Mouse (Mus musculus) hindbrain, postnatal 0 days (tissue): ENCODE measurements around the gene Abcb9. TPM values are rescaled to one million over a fixed set of nuclear protein-coding genes. Genes with fewer than 3 reads are reported as not detected.
A peak's percentile ranks its signal among the peaks of the same experiment; 100 is the strongest.

Experiments used
- ATAC-seq: fragments of 200-750 bp; cut with Nextera tagmentation; 2 replicates; pipeline ENCODE4 v1.8.0; 2017; ENCODE audit warnings: mild to moderate bottlenecking, moderate TSS enrichment, moderate library complexity
- DNase-seq: peaks from one replicate; pipeline ENCODE4 v3.0.0-alpha.2; 2015; ENCODE audit warnings: low spot score
- H3K27ac ChIP-seq: fragments of 300-500 bp; sonication (generic); 2 replicates; pipeline ENCODE4 v1.5.1; 2014; ENCODE audit warnings: mild to moderate bottlenecking
- H3K27me3 ChIP-seq: fragments of 300-500 bp; sonication (generic); 2 replicates; pipeline ENCODE4 v1.6.1; 2014; ENCODE audit warnings: low read length, mixed read lengths; ENCODE audit not compliant: insufficient read depth
- H3K36me3 ChIP-seq: fragments of 300-500 bp; sonication (generic); 2 replicates; pipeline ENCODE4 v1.6.1; 2014; ENCODE audit warnings: low read length, mixed read lengths; ENCODE audit not compliant: insufficient read depth
- H3K4me1 ChIP-seq: fragments of 300-500 bp; sonication (generic); 2 replicates; pipeline ENCODE4 v1.6.1; 2014; ENCODE audit warnings: antibody characterized with exemption, low read length, mixed read lengths; ENCODE audit not compliant: insufficient read depth
- H3K4me2 ChIP-seq: fragments of 300-500 bp; sonication (generic); 2 replicates; pipeline ENCODE4 v1.6.1; 2014; ENCODE audit warnings: low read depth, mild to moderate bottlenecking, low read length, moderate library complexity, mixed read lengths
- H3K4me3 ChIP-seq: fragments of 300-500 bp; sonication (generic); 2 replicates; pipeline ENCODE4 v1.5.1; 2014; ENCODE audit warnings: low read length
- H3K9ac ChIP-seq: fragments of 300-500 bp; sonication (generic); replicated peaks from 2 replicates; pipeline ENCODE4 v1.6.1; 2014; ENCODE audit warnings: mild to moderate bottlenecking, low read length, moderate library complexity, mixed read lengths
- H3K9me3 ChIP-seq: fragments of 300-500 bp; sonication (generic); 2 replicates; pipeline ENCODE4 v1.6.1; 2016; ENCODE audit warnings: low read length, mixed read lengths
- CTCF ChIP-seq: IDR thresholded peaks from 2 replicates; pipeline ENCODE4 v1.5.1; 2016; ENCODE audit warnings: antibody characterized with exemption, control low read depth, low read depth
- WGBS: fragments of 180-500 bp; shearing (Covaris S2); extraction: QIAGEN DNeasy Blood & Tissue Kit; methylation state at CpG from one replicate; pipeline ENCODE4 v1.1.7; 2014; 5-methylcytosine and 5-hydroxymethylcytosine counted together
- polyA plus RNA-seq: library from polyadenylated mRNA; unstranded; fragments of >200 nt; fragmentation: Nextera tagmentation; extraction: Ambion mirVana; gene quantifications from 2 replicates; pipeline ENCODE4 v1.2.1, GENCODE M21; 2015
- total RNA-seq: library from RNA; depleted of rRNA; stranded (reverse); fragments of >200 nt; gene quantifications from 2 replicates; pipeline ENCODE4 v1.2.3, GENCODE M21; 2014

Abcb9 gene
- total and polyA plus RNA-seq, 2 experiments from 2014 or later: 30.8 to 69.3 TPM

- Histone ChIP-seq H3K9me3 (no peaks in the 10 kb centered on the region), H3K27me3 (no peaks in the 10 kb centered on the region), H3K27ac (no peak overlapping the region), H3K4me2 (no peak overlapping the region), H3K4me1 (no peaks in the 10 kb centered on the region), H3K4me3 (no peak overlapping the region), H3K36me3 (no peaks in the 10 kb centered on the region), H3K9ac (no peak overlapping the region)
- DNase-seq: no peak
- TF ChIP-seq CTCF: no peak
- ATAC-seq: no peak
- WGBS: 88% methylated on average over 9 of the region's 9 CpGs
Observed at GRCm38 (mm10) chr5:124035406-124035805, 60.2 kb downstream of the Abcb9 start.

- WGBS: 79% methylated on average over 11 of the region's 11 CpGs
- Histone ChIP-seq H3K27ac (no peak overlapping the region), H3K9ac (no peak overlapping the region), H3K36me3 (no peaks in the 10 kb centered on the region), H3K9me3 (no peaks in the 10 kb centered on the region), H3K27me3 (no peaks in the 10 kb centered on the region), H3K4me2 (no peak overlapping the region), H3K4me3 (no peak overlapping the region), H3K4me1 (peaks cover 4% of the 10 kb centered on the region)
- no peak for DNase-seq
- TF ChIP-seq CTCF: no peak
- ATAC-seq: no peak
Observed at GRCm38 (mm10) chr5:124034471-124034870, 61.1 kb downstream of the Abcb9 start.

GRCm38 (mm10) chr5:124032001-124032508 lies 63.5 kb downstream of the Abcb9 start, which contains the start of gene Vps37b:
Gene Vps37b, minus strand, starts transcription at chr5:124032270.
- Histone ChIP-seq H3K4me2 (peak within 1 kb of the TSS; percentile 84), H3K4me1 (peaks cover 20% of the 10 kb centered on the region), H3K36me3 (no peaks in the 10 kb centered on the region), H3K27ac (peak within 1 kb of the TSS; percentile 95), H3K27me3 (no peaks in the 10 kb centered on the region), H3K9ac (peak within 1 kb of the TSS; percentile 94), H3K4me3 (peak within 1 kb of the TSS; percentile 93), H3K9me3 (no peaks in the 10 kb centered on the region)
- DNase-seq: peak; percentile 97
- 1% methylated on average over 50 of the region's 52 CpGs for WGBS
- peak; percentile 85 for ATAC-seq
- TF ChIP-seq CTCF: no peak

- DNase-seq: peak; percentile 20
- Histone ChIP-seq H3K27me3 (no peaks in the 10 kb centered on the region), H3K27ac (peak overlapping the region; percentile 95), H3K9ac (peak overlapping the region; percentile 94), H3K4me2 (peak overlapping the region; percentile 84), H3K9me3 (no peaks in the 10 kb centered on the region), H3K4me3 (peak overlapping the region; percentile 93), H3K36me3 (no peaks in the 10 kb centered on the region), H3K4me1 (peaks cover 25% of the 10 kb centered on the region)
- under 1% methylated on average over 25 of the region's 26 CpGs for WGBS
- TF ChIP-seq CTCF: no peak
- peak; percentile 41 for ATAC-seq
Observed at GRCm38 (mm10) chr5:124031068-124031955, 64.3 kb downstream of the Abcb9 start.

DNA sequence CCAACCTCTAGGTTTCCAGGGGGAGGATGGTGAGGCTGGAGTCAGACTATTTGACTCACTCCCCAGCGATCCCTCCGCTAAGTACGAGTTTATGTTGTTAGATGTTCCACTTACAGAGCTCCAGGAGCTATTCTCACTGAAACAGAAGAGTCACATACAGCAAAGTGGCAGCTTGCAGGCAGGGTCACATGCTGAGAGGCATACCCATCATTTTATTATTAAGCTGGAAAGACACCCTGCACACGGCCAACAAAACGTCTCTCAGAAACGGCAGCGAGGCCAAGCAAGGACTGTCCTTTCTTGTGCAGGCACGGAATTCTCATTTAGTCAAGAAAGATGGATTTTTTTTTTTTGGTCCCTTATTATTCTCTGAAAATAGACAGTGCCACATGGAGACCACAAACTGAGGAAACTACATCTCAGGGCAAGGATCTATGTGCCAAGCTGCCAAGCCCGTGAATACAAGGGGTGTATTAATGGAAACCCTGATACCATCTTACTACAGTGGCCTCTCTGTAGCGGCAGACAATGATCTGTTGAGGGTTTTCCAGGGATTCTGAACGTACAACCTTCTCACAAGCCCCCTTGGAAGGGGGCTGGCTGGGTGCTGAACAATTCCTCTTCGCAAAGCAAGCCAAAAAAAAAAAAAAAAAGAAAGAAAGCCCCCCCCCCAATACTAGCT lies 65.1 kb downstream of the Abcb9 start:
- DNase-seq (peak; percentile 76), ATAC-seq (peak; percentile 65)
- Histone ChIP-seq H3K27me3 (no peaks in the 10 kb centered on the region), H3K36me3 (no peaks in the 10 kb centered on the region), H3K4me2 (peak overlapping the region; percentile 84), H3K4me1 (peaks cover 32% of the 10 kb centered on the region), H3K9ac (peak overlapping the region; percentile 94), H3K9me3 (no peaks in the 10 kb centered on the region), H3K27ac (peak overlapping the region; percentile 95), H3K4me3 (peak overlapping the region; percentile 93)
- TF ChIP-seq CTCF: no peak
- 5% methylated on average over 12 of the region's 12 CpGs for WGBS

GRCm38 (mm10) chr5:124029220-124030035 lies 66.2 kb downstream of the Abcb9 start:
- H3K36me3 ChIP-seq: no peaks in the 10 kb centered on the region
- peak overlapping the region; percentile 94 for H3K9ac ChIP-seq
- no peaks in the 10 kb centered on the region for H3K9me3 ChIP-seq
- peaks cover 38% of the 10 kb centered on the region for H3K4me1 ChIP-seq
- H3K4me3 ChIP-seq: peak overlapping the region; percentile 93
- WGBS: 53% methylated on average over 19 of the region's 19 CpGs
- ATAC-seq: no peak
- TF ChIP-seq CTCF: no peak
- peak overlapping the region; percentile 84 for H3K4me2 ChIP-seq
- peak; percentile 27 for DNase-seq
- peak overlapping the region; percentile 95 for H3K27ac ChIP-seq
- no peaks in the 10 kb centered on the region for H3K27me3 ChIP-seq
